Mouse (Mus musculus): ENCODE results near the gene Unc13d.

DNA sequence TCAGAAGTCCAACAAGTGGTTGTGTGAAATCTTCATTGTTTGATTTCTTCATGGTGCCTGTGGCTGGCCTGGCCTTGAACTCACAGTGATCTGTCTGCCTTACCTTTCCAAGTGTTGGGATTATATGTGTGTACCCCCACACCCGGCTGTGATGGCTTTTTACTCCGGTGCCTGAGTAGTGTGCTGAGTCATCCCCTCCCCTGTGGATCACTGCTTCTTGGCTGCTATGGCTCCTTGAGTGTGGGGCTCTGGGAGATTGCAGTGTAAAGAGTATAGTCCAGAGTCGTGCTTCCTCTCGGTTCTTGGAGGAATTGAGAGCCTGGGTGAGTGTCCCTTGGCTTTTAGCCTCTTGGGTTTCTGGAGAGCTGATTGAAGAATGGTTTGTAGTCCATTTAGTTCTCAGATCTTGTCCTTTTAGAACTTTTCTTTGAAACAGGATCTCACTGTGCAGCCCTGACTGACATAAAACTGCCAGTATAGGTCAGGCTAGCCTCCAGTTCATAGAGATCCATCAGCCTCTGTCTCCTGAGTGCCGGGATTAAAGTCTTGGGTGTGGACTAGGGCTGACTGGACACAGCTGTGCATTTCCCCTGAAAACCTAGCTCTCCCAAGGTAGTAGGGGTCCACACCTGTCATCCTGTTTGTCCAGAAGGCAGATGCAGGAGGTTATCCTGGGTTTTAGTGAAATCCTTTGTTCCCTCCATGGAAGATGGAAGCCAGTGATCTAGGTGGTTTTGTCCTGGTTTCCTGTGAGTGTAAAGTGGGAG, 35.2 kb downstream of the Unc13d start:
- TF ChIP-seq CTCF (IDR thresholded peaks at IDR 0.05; ENCODE audit: extremely low read depth, insufficient read length, insufficient replicate concordance, low read depth, low read length) (no peak), POLR2A (IDR thresholded peaks at IDR 0.05; ENCODE audit: low read depth, low read length) (no peak)
